Mouse (Mus musculus): Measurements from ENCODE around the gene Cdkl3. TPM values are rescaled to one million over a fixed set of nuclear protein-coding genes. Genes with fewer than 3 reads are reported as not detected.

The Cdkl3 gene
- polyA plus RNA-seq, 1 experiment from 2014 or later: 10.6 TPM

DNA sequence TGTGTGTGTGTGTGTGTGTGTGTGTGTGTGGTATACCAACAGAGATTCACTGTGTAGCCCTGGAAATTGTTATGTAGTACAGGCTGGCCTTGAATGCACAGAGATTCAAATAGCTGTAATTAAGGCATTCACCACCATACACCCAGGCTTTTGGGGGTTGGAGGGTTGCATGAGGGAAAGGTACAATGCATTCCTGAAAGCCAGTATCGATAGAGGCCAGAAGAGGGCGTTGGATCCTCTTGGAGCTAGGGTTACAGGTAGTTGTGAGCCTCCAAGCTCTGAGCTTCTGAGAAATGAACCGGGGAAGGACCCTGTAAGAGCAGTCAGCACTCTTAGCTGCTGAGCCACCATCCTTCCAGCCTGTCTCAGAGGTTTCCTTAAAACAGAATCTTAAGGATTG is 125.2 kb downstream of the Cdkl3 start:
- peaks cover 8% of the 10 kb centered on the region for H3K36me3 ChIP-seq (ENCODE audit: insufficient read depth, low read length)
- peak; percentile 39; the same call in 1 of the 2 replicates for TF ChIP-seq CTCF (IDR thresholded peaks at IDR 0.05; ENCODE audit: low read depth)
- ATAC-seq (replicated peaks; ENCODE audit: low FRiP score, low read depth): no peak
- no peak overlapping the region for H3K4me2 ChIP-seq (ENCODE audit: low read length)
- no peak overlapping the region for H3K27ac ChIP-seq
- H3K4me1 ChIP-seq (replicated peaks; ENCODE audit: insufficient read depth, low read length): no peaks in the 10 kb centered on the region
- no peak overlapping the region for H3K9ac ChIP-seq (ENCODE audit: low read depth, low read length)
- H3K4me3 ChIP-seq (replicated peaks; ENCODE audit: low read depth, low read length): no peak overlapping the region
- H3K9me3 ChIP-seq (replicated peaks; ENCODE audit: low read length): no peaks in the 10 kb centered on the region
- no peaks in the 10 kb centered on the region for H3K27me3 ChIP-seq (ENCODE audit: insufficient read depth, low read length)
- WGBS: 22% methylated on average over 3 of the region's 3 CpGs
- no peak for DNase-seq (ENCODE audit: low spot score)

DNA sequence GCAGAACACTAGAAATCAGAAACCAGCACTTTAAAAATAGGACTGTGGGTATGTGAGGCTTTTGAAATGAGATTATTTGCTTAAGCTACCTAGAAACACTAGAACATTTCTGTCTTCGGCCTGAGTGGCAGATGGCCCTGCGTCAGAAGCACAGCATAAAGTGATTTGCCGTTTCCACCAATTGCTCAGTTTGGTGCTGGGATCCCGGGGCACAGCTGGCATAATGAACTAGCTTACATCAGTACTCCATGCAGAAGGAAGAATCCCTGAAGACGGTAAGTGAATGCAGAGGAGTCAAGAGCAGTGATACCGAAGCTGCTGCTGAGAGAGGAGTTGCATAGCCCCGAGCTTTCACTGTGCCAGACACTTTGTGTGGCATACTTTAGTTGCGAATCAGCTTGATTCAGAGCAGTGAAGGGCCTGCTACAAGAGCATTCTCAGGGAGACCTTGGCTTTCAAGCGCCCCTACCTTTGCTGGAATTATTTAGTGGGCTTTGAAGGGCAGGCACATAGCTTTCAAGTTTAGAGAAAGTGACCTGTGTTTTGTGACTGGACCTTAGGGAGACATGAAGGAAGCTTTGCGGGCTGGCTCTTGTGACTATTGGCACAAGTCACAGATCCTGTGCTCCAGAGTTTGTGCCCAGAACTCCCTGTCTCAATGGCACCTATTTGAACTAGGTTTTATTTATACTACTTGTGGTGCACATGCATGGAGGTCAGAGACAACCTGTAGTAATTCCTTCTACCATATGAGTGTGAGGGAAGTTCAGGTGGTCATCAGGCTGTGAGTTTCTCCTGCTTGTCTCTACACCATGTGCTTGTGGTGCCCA is 125.8 kb downstream of the Cdkl3 start:
- Histone ChIP-seq H3K27me3 (ENCODE audit: insufficient read depth, low read length) (no peaks in the 10 kb centered on the region), H3K36me3 (ENCODE audit: insufficient read depth, low read length) (peaks cover 4% of the 10 kb centered on the region; the same call in 1 of the 2 replicates), H3K4me2 (ENCODE audit: low read length) (no peak overlapping the region), H3K9me3 (replicated peaks; ENCODE audit: low read length) (no peaks in the 10 kb centered on the region), H3K4me1 (replicated peaks; ENCODE audit: insufficient read depth, low read length) (no peaks in the 10 kb centered on the region), H3K4me3 (replicated peaks; ENCODE audit: low read depth, low read length) (no peak overlapping the region), H3K27ac (no peak overlapping the region), H3K9ac (ENCODE audit: low read depth, low read length) (no peak overlapping the region)
- ATAC-seq (replicated peaks; ENCODE audit: low FRiP score, low read depth): no peak
- 72% methylated on average over 10 of the region's 10 CpGs for WGBS
- no peak for DNase-seq (ENCODE audit: low spot score)
- no peak for TF ChIP-seq CTCF (IDR thresholded peaks at IDR 0.05; ENCODE audit: low read depth)

DNA sequence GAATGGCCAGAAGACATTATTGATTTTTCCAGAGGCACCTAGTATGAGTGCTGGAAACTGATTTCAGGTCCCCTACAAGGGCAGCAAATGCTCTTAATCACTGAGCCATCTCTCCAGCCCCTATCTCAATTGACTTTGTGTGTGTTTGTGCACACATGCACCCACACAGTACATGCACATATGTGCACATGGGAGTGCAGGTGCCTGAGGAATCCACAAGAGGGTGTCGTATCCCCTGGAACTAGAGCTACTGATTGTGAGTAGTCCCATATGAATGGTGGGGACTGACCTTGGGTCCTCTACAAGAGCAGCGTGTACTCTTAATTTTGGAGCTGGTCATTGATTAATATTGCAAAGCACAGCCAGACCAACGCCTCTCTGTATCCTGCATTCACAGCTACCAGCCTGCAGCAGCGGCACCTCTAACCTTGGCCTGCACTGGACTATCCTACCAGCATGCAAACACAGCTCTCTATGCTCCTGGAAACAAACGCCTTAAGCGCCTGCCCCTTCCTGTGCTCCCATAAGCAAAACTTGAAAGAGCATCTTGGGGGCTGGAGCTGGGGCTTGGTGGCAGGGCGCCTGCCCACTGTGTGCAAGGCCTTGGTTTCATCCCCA is 126.5 kb downstream of the Cdkl3 start:
- H3K9ac ChIP-seq (ENCODE audit: low read depth, low read length): no peak overlapping the region
- H3K4me2 ChIP-seq (ENCODE audit: low read length): no peak overlapping the region
- no peak for DNase-seq (ENCODE audit: low spot score)
- no peak overlapping the region for H3K4me3 ChIP-seq (replicated peaks; ENCODE audit: low read depth, low read length)
- H3K9me3 ChIP-seq (replicated peaks; ENCODE audit: low read length): no peaks in the 10 kb centered on the region
- peak; percentile 15; the same call in 1 of the 2 replicates for ATAC-seq (replicated peaks; ENCODE audit: low FRiP score, low read depth)
- TF ChIP-seq CTCF (IDR thresholded peaks at IDR 0.05; ENCODE audit: low read depth): peak; percentile 44; the same call in 1 of the 2 replicates
- no peaks in the 10 kb centered on the region for H3K27me3 ChIP-seq (ENCODE audit: insufficient read depth, low read length)
- H3K4me1 ChIP-seq (replicated peaks; ENCODE audit: insufficient read depth, low read length): no peaks in the 10 kb centered on the region
- 0 out of 2 replicates have a peak, but pooled peaks cover under 1% of the 10 kb centered on the region for H3K36me3 ChIP-seq (ENCODE audit: insufficient read depth, low read length)
- H3K27ac ChIP-seq: no peak overlapping the region
- WGBS: 78% methylated on average over 7 of the region's 7 CpGs

Small RNAs within 50 kb of the gene (microRNA-seq; reads per million reads assigned to microRNA genes)
- gene Gm24157: not detected
- 7.4 reads per million, percentile 20 among the genes with 10 or more reads in this experiment for gene Mir3061

Other genes starting within 250 kb of the Cdkl3 start
- 10.6 and 10.9 TPM in 2 replicates for gene Sec24a, start 240.6 kb upstream of the Cdkl3 start, polyA plus RNA-seq (2015; fragmentation: Nextera tagmentation; extraction: Ambion mirVana)
- 154 and 156 TPM in 2 replicates for gene Sar1b, start 240.5 kb upstream of the Cdkl3 start, polyA plus RNA-seq (2015; fragmentation: Nextera tagmentation; extraction: Ambion mirVana)
- 1.0 and 1.2 TPM in 2 replicates for gene Jade2, start 146.6 kb upstream of the Cdkl3 start, polyA plus RNA-seq (2015; fragmentation: Nextera tagmentation; extraction: Ambion mirVana)
- 70.8 and 71.7 TPM in 2 replicates for gene Cdkn2aipnl, start 36.6 kb upstream of the Cdkl3 start, polyA plus RNA-seq (2015; fragmentation: Nextera tagmentation; extraction: Ambion mirVana)
- gene Ube2b, start 3.5 kb upstream of the Cdkl3 start, polyA plus RNA-seq (2015; fragmentation: Nextera tagmentation; extraction: Ambion mirVana): 248 and 255 TPM in 2 replicates
- 60.2 and 63.0 TPM in 2 replicates for gene Ppp2ca, start 94.5 kb downstream of the Cdkl3 start, polyA plus RNA-seq (2015; fragmentation: Nextera tagmentation; extraction: Ambion mirVana)
- not detected in 2 replicates for gene Olfr1373, start 141.3 kb downstream of the Cdkl3 start, polyA plus RNA-seq (2015; fragmentation: Nextera tagmentation; extraction: Ambion mirVana)
- gene Olfr1371, start 209.8 kb downstream of the Cdkl3 start, polyA plus RNA-seq (2015; fragmentation: Nextera tagmentation; extraction: Ambion mirVana): not detected in 2 replicates
- 917 and 950 TPM in 2 replicates for gene Skp1a, start 227.8 kb downstream of the Cdkl3 start, polyA plus RNA-seq (2015; fragmentation: Nextera tagmentation; extraction: Ambion mirVana)

All from kidney, postnatal 0 days (tissue).